Mouse (Mus musculus) hindbrain, embryonic 11.5 days (tissue): Measurements from ENCODE around the gene Micall2. TPM values are rescaled to one million over a fixed set of nuclear protein-coding genes. Genes with fewer than 3 reads are reported as not detected.
A peak's percentile ranks its signal among the peaks of the same experiment; 100 is the strongest.

Experiments
- ATAC-seq: fragments of 200-750 bp; cut with Nextera tagmentation; 2 replicates; pipeline ENCODE4 v1.8.0; 2017; ENCODE audit warnings: mild to moderate bottlenecking, moderate TSS enrichment, moderate library complexity; ENCODE audit not compliant: low FRiP score
- DNase-seq: peaks from one replicate; pipeline ENCODE4 v3.0.0-alpha.2; 2015; ENCODE audit warnings: low spot score
- H3K27ac ChIP-seq: fragments of 300-500 bp; sonication (generic); 2 replicates; pipeline ENCODE4 v1.5.1; 2014; ENCODE audit warnings: mild to moderate bottlenecking, low read depth, low read length
- H3K27me3 ChIP-seq: fragments of 300-500 bp; sonication (generic); 2 replicates; pipeline ENCODE4 v1.6.1; 2014; ENCODE audit warnings: mild to moderate bottlenecking, low read length, moderate library complexity, mixed read lengths; ENCODE audit not compliant: control insufficient read depth, insufficient read depth
- H3K36me3 ChIP-seq: fragments of 300-500 bp; sonication (generic); 2 replicates; pipeline ENCODE4 v1.6.1; 2014; ENCODE audit warnings: mild to moderate bottlenecking, low read length, moderate library complexity, mixed read lengths; ENCODE audit not compliant: control insufficient read depth, insufficient read depth
- H3K4me1 ChIP-seq: fragments of 300-500 bp; sonication (generic); replicated peaks from 2 replicates; pipeline ENCODE4 v1.6.1; 2014; ENCODE audit warnings: low read length, mixed read lengths; ENCODE audit not compliant: control insufficient read depth, insufficient read depth
- H3K4me2 ChIP-seq: fragments of 300-500 bp; sonication (generic); replicated peaks from 2 replicates; pipeline ENCODE4 v1.6.1; 2014; ENCODE audit warnings: mild to moderate bottlenecking, low read depth, low read length
- H3K4me3 ChIP-seq: fragments of 300-500 bp; sonication (generic); 2 replicates; pipeline ENCODE4 v1.5.1; 2014; ENCODE audit warnings: low read depth, low read length
- H3K9ac ChIP-seq: fragments of 300-500 bp; sonication (generic); 2 replicates; pipeline ENCODE4 v1.6.1; 2014; ENCODE audit warnings: low read depth, low read length
- H3K9me3 ChIP-seq: fragments of 300-500 bp; sonication (generic); 2 replicates; pipeline ENCODE4 v1.6.1; 2016; ENCODE audit warnings: low read length; ENCODE audit not compliant: control insufficient read depth
- WGBS: fragments of 180-500 bp; shearing (Covaris S2); extraction: QIAGEN DNeasy Blood & Tissue Kit; methylation state at CpG from one replicate; pipeline ENCODE4 v1.1.7; 2014; 5-methylcytosine and 5-hydroxymethylcytosine counted together
- polyA plus RNA-seq: library from polyadenylated mRNA; unstranded; fragments of >200 nt; fragmentation: Nextera tagmentation; extraction: Ambion mirVana; gene quantifications from 2 replicates; pipeline ENCODE4 v1.2.1, GENCODE M21; 2014

Micall2 gene
- polyA plus RNA-seq, 1 experiment from 2014 or later: 4.0 TPM

- DNase-seq: no peak
- H3K27ac ChIP-seq: no peak overlapping the region
Observed at GRCm38 (mm10) chr5:139723113-139723512, 13.0 kb downstream of the Micall2 start.

GRCm38 (mm10) chr5:139722709-139723108 lies 13.4 kb downstream of the Micall2 start:
- Histone ChIP-seq H3K4me1 (peaks cover 3% of the 10 kb centered on the region; the same call in 1 of the 2 replicates), H3K36me3 (no peaks in the 10 kb centered on the region), H3K4me2 (no peak overlapping the region), H3K27me3 (no peaks in the 10 kb centered on the region), H3K27ac (no peak overlapping the region), H3K9ac (no peak overlapping the region), H3K4me3 (no peak overlapping the region), H3K9me3 (no peaks in the 10 kb centered on the region)
- WGBS: 70% methylated on average over 6 of the region's 6 CpGs
- no peak for ATAC-seq
- DNase-seq: no peak

More at GRCm38 (mm10) chr5:139723113-139723512, 13.0 kb downstream of the Micall2 start:
- no peak overlapping the region for H3K4me3 ChIP-seq
- no peaks in the 10 kb centered on the region for H3K9me3 ChIP-seq
- 62% methylated on average over 9 of the region's 9 CpGs for WGBS
- no peak for ATAC-seq
- H3K9ac ChIP-seq: no peak overlapping the region
- H3K4me2 ChIP-seq: no peak overlapping the region
- peaks cover 3% of the 10 kb centered on the region; the same call in 1 of the 2 replicates for H3K4me1 ChIP-seq
- H3K36me3 ChIP-seq: no peaks in the 10 kb centered on the region
- H3K27me3 ChIP-seq: no peaks in the 10 kb centered on the region

- WGBS: 75% methylated on average over 7 of the region's 7 CpGs
- 0 out of 2 replicates have a peak, but pooled peaks have one; percentile 38 for ATAC-seq
- H3K36me3 ChIP-seq: no peaks in the 10 kb centered on the region
Observed at GRCm38 (mm10) chr5:139718949-139719348, 17.2 kb downstream of the Micall2 start.

GRCm38 (mm10) chr5:139718540-139718939 lies 17.6 kb downstream of the Micall2 start:
- 67% methylated on average over 6 of the region's 6 CpGs for WGBS
- Histone ChIP-seq H3K36me3 (no peaks in the 10 kb centered on the region), H3K4me1 (peaks cover 3% of the 10 kb centered on the region; the same call in 1 of the 2 replicates), H3K4me3 (no peak overlapping the region), H3K4me2 (no peak overlapping the region), H3K9me3 (no peaks in the 10 kb centered on the region), H3K27ac (no peak overlapping the region), H3K9ac (no peak overlapping the region), H3K27me3 (no peaks in the 10 kb centered on the region)
- no peak for DNase-seq
- ATAC-seq: no peak

More at GRCm38 (mm10) chr5:139718949-139719348, 17.2 kb downstream of the Micall2 start:
- Histone ChIP-seq H3K27me3 (no peaks in the 10 kb centered on the region), H3K27ac (no peak overlapping the region), H3K9me3 (no peaks in the 10 kb centered on the region), H3K9ac (no peak overlapping the region), H3K4me1 (peaks cover 3% of the 10 kb centered on the region; the same call in 1 of the 2 replicates), H3K4me2 (no peak overlapping the region), H3K4me3 (no peak overlapping the region)
- no peak for DNase-seq

- Histone ChIP-seq H3K9me3 (no peaks in the 10 kb centered on the region), H3K4me2 (no peak overlapping the region), H3K4me3 (no peak overlapping the region), H3K4me1 (peaks cover 3% of the 10 kb centered on the region; the same call in 1 of the 2 replicates), H3K9ac (no peak overlapping the region), H3K27ac (no peak overlapping the region), H3K27me3 (no peaks in the 10 kb centered on the region), H3K36me3 (no peaks in the 10 kb centered on the region)
- ATAC-seq (no peak), DNase-seq (peak; percentile 76)
- 93% methylated on average over 2 of the region's 2 CpGs for WGBS
Observed at GRCm38 (mm10) chr5:139717723-139718122, 18.4 kb downstream of the Micall2 start.

- Histone ChIP-seq H3K36me3 (no peaks in the 10 kb centered on the region), H3K27me3 (no peaks in the 10 kb centered on the region), H3K9ac (no peak overlapping the region), H3K4me2 (no peak overlapping the region), H3K4me3 (no peak overlapping the region), H3K27ac (no peak overlapping the region), H3K9me3 (no peaks in the 10 kb centered on the region), H3K4me1 (no peaks in the 10 kb centered on the region)
- 97% methylated on average over 10 of the region's 10 CpGs for WGBS
- ATAC-seq (no peak), DNase-seq (no peak)
Observed at GRCm38 (mm10) chr5:139706496-139706895, 29.6 kb downstream of the Micall2 start.

GRCm38 (mm10) chr5:139702905-139703304 lies 33.2 kb downstream of the Micall2 start:
- Histone ChIP-seq H3K36me3 (no peaks in the 10 kb centered on the region), H3K27ac (no peak overlapping the region), H3K4me2 (no peak overlapping the region), H3K4me3 (no peak overlapping the region), H3K4me1 (no peaks in the 10 kb centered on the region), H3K27me3 (no peaks in the 10 kb centered on the region), H3K9ac (no peak overlapping the region), H3K9me3 (no peaks in the 10 kb centered on the region)
- 66% methylated on average over 2 of the region's 2 CpGs for WGBS
- ATAC-seq (no peak), DNase-seq (peak; percentile 55)

- WGBS: 65% methylated on average over 10 of the region's 10 CpGs
- Histone ChIP-seq H3K4me3 (no peak overlapping the region), H3K27ac (no peak overlapping the region), H3K9me3 (no peaks in the 10 kb centered on the region), H3K4me1 (no peaks in the 10 kb centered on the region; the same call in 1 of the 2 replicates), H3K9ac (no peak overlapping the region), H3K27me3 (0 out of 2 replicates have a peak, but pooled peaks cover 3% of the 10 kb centered on the region), H3K36me3 (no peaks in the 10 kb centered on the region), H3K4me2 (no peak overlapping the region)
- ATAC-seq: no peak
- no peak for DNase-seq
Observed at GRCm38 (mm10) chr5:139702236-139702635, 33.9 kb downstream of the Micall2 start.

- DNase-seq (no peak), ATAC-seq (no peak)
- no peaks in the 10 kb centered on the region for H3K9me3 ChIP-seq
- no peak overlapping the region for H3K9ac ChIP-seq
- H3K36me3 ChIP-seq: no peaks in the 10 kb centered on the region
- no peak overlapping the region for H3K4me2 ChIP-seq
- H3K27ac ChIP-seq: no peak overlapping the region
- no peaks in the 10 kb centered on the region; the same call in 1 of the 2 replicates for H3K4me1 ChIP-seq
- WGBS: 90% methylated on average over 6 of the region's 6 CpGs
- H3K4me3 ChIP-seq: no peak overlapping the region
- H3K27me3 ChIP-seq: 0 out of 2 replicates have a peak, but pooled peaks cover 3% of the 10 kb centered on the region
Observed at GRCm38 (mm10) chr5:139696954-139697353, 39.2 kb downstream of the Micall2 start.
